Mouse (Mus musculus) heart, postnatal 10 days (tissue): Measurements from ENCODE around the gene Tiparp. TPM values are rescaled to one million over a fixed set of nuclear protein-coding genes. Genes with fewer than 3 reads are reported as not detected.

Experiments used
- total RNA-seq, 2 experiments: library from RNA; stranded (reverse); gene quantifications; 2 replicates each; pipeline ENCODE4 v1.2.3; 2021

The Tiparp gene
- total RNA-seq, 2 experiments from 2014 or later = 15.3 to 15.4 TPM

Other genes with a start within 250 kb of the Tiparp start
- 100 to 1,000 TPM; 158 TPM for gene Ssr3, start 135.8 kb upstream of the Tiparp start, total RNA-seq
- gene Lekr1, start 137.8 kb downstream of the Tiparp start, total RNA-seq = 1 to 10 TPM; 2.9 to 3.5 TPM